Mouse (Mus musculus) cerebellum, adult 2 months (tissue): ENCODE results near the gene A530084C06Rik.

Experiments used
- CTCF ChIP-seq: fragments of 200-500 bp; IDR thresholded peaks from 2 replicates; pipeline ENCODE4 v1.5.1; 2011; ENCODE audit warnings: low read depth, mild to moderate bottlenecking, control low read depth, low read length, moderate library complexity, borderline replicate concordance; ENCODE audit not compliant: insufficient read depth
- POLR2A ChIP-seq: fragments of 200-500 bp; IDR thresholded peaks from 2 replicates; pipeline ENCODE4 v1.6.1; 2011; ENCODE audit warnings: low read length, control low read depth, borderline replicate concordance; ENCODE audit not compliant: insufficient read depth

DNA sequence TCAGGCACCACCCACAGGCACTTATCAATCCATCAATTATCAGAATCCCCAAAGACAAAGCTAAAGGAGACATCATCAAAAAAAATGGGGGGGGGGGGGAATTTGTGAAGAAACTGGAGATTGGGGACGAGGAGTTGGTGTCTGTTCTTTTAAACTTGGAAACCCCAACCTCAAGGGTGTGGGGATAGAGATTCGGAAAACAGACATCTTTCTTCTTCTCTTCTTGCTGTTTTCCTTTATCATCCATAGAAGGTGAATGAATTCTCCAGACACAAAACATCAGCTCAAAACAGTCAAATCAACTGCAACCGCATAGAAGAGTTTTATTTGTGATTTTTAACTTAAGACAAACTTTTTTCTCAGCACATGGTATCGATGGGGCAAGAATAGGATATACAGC is 3.3 kb downstream of the A530084C06Rik start, which contains the start of gene Foxq1:
- TF ChIP-seq POLR2A (no peak), CTCF (no peak)
